Mouse (Mus musculus): ENCODE measurements around the gene Spcs1. TPM values are rescaled to one million over a fixed set of nuclear protein-coding genes. Genes with fewer than 3 reads are reported as not detected.

The Spcs1 gene
- polyA plus RNA-seq, 1 experiment from 2014 or later = 453 TPM

- no peak overlapping the region for H3K4me3 ChIP-seq (replicated peaks)
- WGBS = 81% methylated on average over 5 of the region's 5 CpGs
- ATAC-seq (ENCODE audit: insufficient number of reproducible peaks, low FRiP score, low TSS enrichment, low read depth) = no peak
- no peak overlapping the region for H3K27ac ChIP-seq (replicated peaks)
- no peaks in the 10 kb centered on the region for H3K9me3 ChIP-seq (replicated peaks)
- H3K9ac ChIP-seq = no peak overlapping the region
- no peaks in the 10 kb centered on the region for H3K27me3 ChIP-seq
- H3K4me2 ChIP-seq (replicated peaks) = no peak overlapping the region
- peaks cover 42% of the 10 kb centered on the region for H3K36me3 ChIP-seq
- H3K4me1 ChIP-seq = peaks cover 9% of the 10 kb centered on the region
These were observed 5.3 kb upstream of the Spcs1 start for GRCm38 (mm10) chr14:31006779-31007178.

- H3K9ac ChIP-seq = no peak overlapping the region
- H3K4me2 ChIP-seq (replicated peaks) = no peak overlapping the region
- peaks cover 21% of the 10 kb centered on the region; the same call in 1 of the 2 replicates for H3K36me3 ChIP-seq
- WGBS = 87% methylated on average over 2 of the region's 2 CpGs
- H3K27me3 ChIP-seq = no peaks in the 10 kb centered on the region
- H3K4me1 ChIP-seq = peaks cover 16% of the 10 kb centered on the region
- H3K27ac ChIP-seq (replicated peaks) = no peak overlapping the region
- no peak overlapping the region for H3K4me3 ChIP-seq (replicated peaks)
- H3K9me3 ChIP-seq (replicated peaks) = no peaks in the 10 kb centered on the region
- no peak for ATAC-seq (ENCODE audit: insufficient number of reproducible peaks, low FRiP score, low TSS enrichment, low read depth)
These were observed 3.1 kb upstream of the Spcs1 start for GRCm38 (mm10) chr14:31004527-31004926.

GRCm38 (mm10) chr14:31000816-31001306, 611 bp downstream of the Spcs1 start:
- Histone ChIP-seq H3K27me3 (no peaks in the 10 kb centered on the region), H3K4me2 (replicated peaks) (peak overlapping the region; percentile 74), H3K9ac (peak overlapping the region; percentile 88), H3K36me3 (peaks cover 16% of the 10 kb centered on the region; the same call in 1 of the 2 replicates), H3K27ac (replicated peaks) (peak overlapping the region; percentile 94), H3K4me1 (peaks cover 16% of the 10 kb centered on the region), H3K4me3 (replicated peaks) (peak overlapping the region; percentile 78), H3K9me3 (replicated peaks) (no peaks in the 10 kb centered on the region)
- under 1% methylated on average over 21 of the region's 21 CpGs for WGBS
- no peak for ATAC-seq (ENCODE audit: insufficient number of reproducible peaks, low FRiP score, low TSS enrichment, low read depth)

- H3K27me3 ChIP-seq = no peaks in the 10 kb centered on the region
- peak overlapping the region; percentile 74 for H3K4me2 ChIP-seq (replicated peaks)
- 54% methylated on average over 10 of the region's 10 CpGs for WGBS
- peaks cover 16% of the 10 kb centered on the region; the same call in 1 of the 2 replicates for H3K36me3 ChIP-seq
- peak overlapping the region; percentile 88 for H3K9ac ChIP-seq
- peak overlapping the region; percentile 94; the same call in 1 of the 2 replicates for H3K27ac ChIP-seq (replicated peaks)
- no peak for ATAC-seq (ENCODE audit: insufficient number of reproducible peaks, low FRiP score, low TSS enrichment, low read depth)
- H3K4me1 ChIP-seq = peaks cover 16% of the 10 kb centered on the region
- H3K4me3 ChIP-seq (replicated peaks) = peak overlapping the region; percentile 78
- no peaks in the 10 kb centered on the region for H3K9me3 ChIP-seq (replicated peaks)
These were observed 1.1 kb downstream of the Spcs1 start for GRCm38 (mm10) chr14:31000356-31000755.

- no peak overlapping the region for H3K4me2 ChIP-seq (replicated peaks)
- H3K36me3 ChIP-seq = peaks cover 14% of the 10 kb centered on the region; the same call in 1 of the 2 replicates
- H3K9ac ChIP-seq = no peak overlapping the region
- H3K27me3 ChIP-seq = no peaks in the 10 kb centered on the region
- H3K9me3 ChIP-seq (replicated peaks) = no peaks in the 10 kb centered on the region
- H3K4me1 ChIP-seq = peaks cover 7% of the 10 kb centered on the region
- ATAC-seq (ENCODE audit: insufficient number of reproducible peaks, low FRiP score, low TSS enrichment, low read depth) = peak; percentile 43
- no peak overlapping the region for H3K27ac ChIP-seq (replicated peaks)
- no peak overlapping the region for H3K4me3 ChIP-seq (replicated peaks)
These were observed 5.1 kb downstream of the Spcs1 start for GRCm38 (mm10) chr14:30996417-30996816.

GRCm38 (mm10) chr14:30976222-30976621, 25.2 kb downstream of the Spcs1 start:
- ATAC-seq (ENCODE audit: insufficient number of reproducible peaks, low FRiP score, low TSS enrichment, low read depth) = no peak
- no peak overlapping the region for H3K9ac ChIP-seq
- no peaks in the 10 kb centered on the region for H3K27me3 ChIP-seq
- no peak overlapping the region for H3K4me3 ChIP-seq (replicated peaks)
- no peak overlapping the region for H3K4me2 ChIP-seq (replicated peaks)
- H3K27ac ChIP-seq (replicated peaks) = no peak overlapping the region
- peaks cover 31% of the 10 kb centered on the region for H3K36me3 ChIP-seq
- H3K9me3 ChIP-seq (replicated peaks) = no peaks in the 10 kb centered on the region
- 84% methylated on average over 3 of the region's 3 CpGs for WGBS
- H3K4me1 ChIP-seq = no peaks in the 10 kb centered on the region

GRCm38 (mm10) chr14:30974204-30974603, 27.3 kb downstream of the Spcs1 start:
- Histone ChIP-seq H3K36me3 (peaks cover 36% of the 10 kb centered on the region), H3K4me1 (no peaks in the 10 kb centered on the region), H3K9ac (no peak overlapping the region), H3K4me2 (replicated peaks) (no peak overlapping the region), H3K27me3 (no peaks in the 10 kb centered on the region), H3K9me3 (replicated peaks) (no peaks in the 10 kb centered on the region), H3K27ac (replicated peaks) (no peak overlapping the region), H3K4me3 (replicated peaks) (no peak overlapping the region)
- no peak for ATAC-seq (ENCODE audit: insufficient number of reproducible peaks, low FRiP score, low TSS enrichment, low read depth)
- 66% methylated on average over 6 of the region's 6 CpGs for WGBS

- H3K9ac ChIP-seq = no peak overlapping the region
- H3K4me2 ChIP-seq (replicated peaks) = no peak overlapping the region
- no peaks in the 10 kb centered on the region for H3K4me1 ChIP-seq
- H3K27me3 ChIP-seq = no peaks in the 10 kb centered on the region
- 0 out of 2 replicates have a peak, but pooled peaks cover 7% of the 10 kb centered on the region for H3K36me3 ChIP-seq
- H3K9me3 ChIP-seq (replicated peaks) = no peaks in the 10 kb centered on the region
- no peak overlapping the region for H3K4me3 ChIP-seq (replicated peaks)
- WGBS = 89% methylated on average over 1 of the region's 1 CpGs
- no peak for ATAC-seq (ENCODE audit: insufficient number of reproducible peaks, low FRiP score, low TSS enrichment, low read depth)
- no peak overlapping the region for H3K27ac ChIP-seq (replicated peaks)
These were observed 41.1 kb downstream of the Spcs1 start for GRCm38 (mm10) chr14:30960366-30960765.

- Histone ChIP-seq H3K27ac (replicated peaks) (no peak overlapping the region), H3K27me3 (no peaks in the 10 kb centered on the region), H3K4me1 (no peaks in the 10 kb centered on the region), H3K4me2 (replicated peaks) (no peak overlapping the region), H3K9ac (no peak overlapping the region), H3K36me3 (0 out of 2 replicates have a peak, but pooled peaks cover 5% of the 10 kb centered on the region), H3K4me3 (replicated peaks) (no peak overlapping the region), H3K9me3 (replicated peaks) (no peaks in the 10 kb centered on the region)
- 94% methylated on average over 4 of the region's 4 CpGs for WGBS
- ATAC-seq (ENCODE audit: insufficient number of reproducible peaks, low FRiP score, low TSS enrichment, low read depth) = no peak
These were observed 42.4 kb downstream of the Spcs1 start for GRCm38 (mm10) chr14:30959031-30959430.

GRCm38 (mm10) chr14:30958517-30958916, 43.0 kb downstream of the Spcs1 start:
- H3K36me3 ChIP-seq = 0 out of 2 replicates have a peak, but pooled peaks cover 5% of the 10 kb centered on the region
- no peak for ATAC-seq (ENCODE audit: insufficient number of reproducible peaks, low FRiP score, low TSS enrichment, low read depth)
- H3K4me1 ChIP-seq = no peaks in the 10 kb centered on the region
- no peak overlapping the region for H3K9ac ChIP-seq
- WGBS = 69% methylated on average over 2 of the region's 2 CpGs
- no peak overlapping the region for H3K4me3 ChIP-seq (replicated peaks)
- H3K9me3 ChIP-seq (replicated peaks) = no peaks in the 10 kb centered on the region
- H3K27ac ChIP-seq (replicated peaks) = no peak overlapping the region
- no peak overlapping the region for H3K4me2 ChIP-seq (replicated peaks)
- H3K27me3 ChIP-seq = no peaks in the 10 kb centered on the region

GRCm38 (mm10) chr14:30951154-30951825, 50.2 kb downstream of the Spcs1 start, which contains the start of gene Nek4:
Gene Nek4 (plus strand): TSS chr14:30951377.
- under 1% methylated on average over 57 of the region's 57 CpGs for whole genome bisulfite sequencing
- Histone ChIP-seq H3K27me3 (no peaks in the 10 kb centered on the region), H3K36me3 (no peaks in the 10 kb centered on the region), H3K9me3 (replicated peaks) (no peaks in the 10 kb centered on the region), H3K4me3 (replicated peaks) (peak within 1 kb of the TSS; percentile 71), H3K27ac (replicated peaks) (peak within 1 kb of the TSS; percentile 61), H3K9ac (peak within 1 kb of the TSS; percentile 54), H3K4me1 (peaks cover 10% of the 10 kb centered on the region), H3K4me2 (replicated peaks) (peak within 1 kb of the TSS; percentile 62)
- ATAC-seq (ENCODE audit: insufficient number of reproducible peaks, low FRiP score, low TSS enrichment, low read depth) = peak; percentile 99

All from embryonic facial prominence, embryonic 15.5 days (tissue).